In genomic region chr4:135883401-135883851, GRCm38 (mm10) we compare ENCODE assay signal across 13 mouse cellular contexts. TPM values are rescaled to one million over a fixed set of nuclear protein-coding genes. Genes with fewer than 3 reads are reported as not detected.
DNase-seq lines count a peak whose midpoint lies in the region; ATAC-seq and TF ChIP-seq lines count a peak whose summit lies in the region.
"Had no signal": no experiment of that assay in that cellular context is flagged by ENCODE, and none has a peak within 500 bp of the region (broad histone marks: within the 10 kb centered on the region; RNA-seq: fewer than 3 reads in every experiment).

No protein-coding gene starts in this region.

- peak overlapping the region; percentile 51 for H3K27ac ChIP-seq in heart, postnatal 0 days (ENCODE audit: low read depth)
- H3K27ac ChIP-seq in liver, postnatal 0 days (ENCODE audit: low read depth), result peak overlapping the region; percentile 65
- H3K27ac ChIP-seq in layer of hippocampus, adult 2 months, result no peak overlapping the region

- H3K4me3 ChIP-seq in heart, postnatal 0 days (ENCODE audit: low read depth, low read length), result no peak overlapping the region
- H3K4me3 ChIP-seq in liver, postnatal 0 days (ENCODE audit: low read depth, low read length), result no peak overlapping the region
- no peak overlapping the region for H3K4me3 ChIP-seq in layer of hippocampus, adult 2 months
- H3K4me3 ChIP-seq: embryonic facial prominence, embryonic 12.5 days; myocyte had no signal

- TF ChIP-seq EP300 in heart, postnatal 0 days (IDR thresholded peaks at IDR 0.05; ENCODE audit: low read depth), result no peak
- peak; percentile 26; the same call in 1 of the 2 replicates for TF ChIP-seq EP300 in liver, postnatal 0 days (IDR thresholded peaks at IDR 0.05; ENCODE audit: low read depth)

- 35% methylated on average over 10 of the region's 10 CpGs for WGBS in heart, postnatal 0 days
- 42% methylated on average over 10 of the region's 10 CpGs for WGBS in liver, postnatal 0 days (ENCODE audit: insufficient replicate concordance)

- H3K4me2 ChIP-seq in heart, postnatal 0 days (ENCODE audit: low read depth, low read length), result no peak overlapping the region
- H3K4me2 ChIP-seq in liver, postnatal 0 days (ENCODE audit: low read depth, low read length), result no peak overlapping the region
- H3K4me2 ChIP-seq: embryonic facial prominence, embryonic 12.5 days had no signal

- no peaks in the 10 kb centered on the region for H3K9me3 ChIP-seq in heart, postnatal 0 days (replicated peaks; ENCODE audit: control insufficient read depth, low read length)
- H3K9me3 ChIP-seq in liver, postnatal 0 days (ENCODE audit: low read length), result no peaks in the 10 kb centered on the region
- H3K9me3 ChIP-seq: embryonic facial prominence, embryonic 12.5 days had no signal

- no peaks in the 10 kb centered on the region for H3K36me3 ChIP-seq in heart, postnatal 0 days (replicated peaks; ENCODE audit: control insufficient read depth, insufficient read depth, low read length)
- no peaks in the 10 kb centered on the region for H3K36me3 ChIP-seq in liver, postnatal 0 days (replicated peaks; ENCODE audit: insufficient read depth, low read length)
- H3K36me3 ChIP-seq: embryonic facial prominence, embryonic 12.5 days had no signal

- H3K4me1 ChIP-seq in heart, postnatal 0 days (ENCODE audit: control insufficient read depth, insufficient read depth), result peaks cover 7% of the 10 kb centered on the region
- peaks cover 13% of the 10 kb centered on the region for H3K4me1 ChIP-seq in liver, postnatal 0 days (ENCODE audit: insufficient read depth)

- no peaks in the 10 kb centered on the region for H3K27me3 ChIP-seq in heart, postnatal 0 days (ENCODE audit: control insufficient read depth, insufficient read depth, low read length)
- H3K27me3 ChIP-seq in liver, postnatal 0 days (ENCODE audit: insufficient read depth, low read length), result no peaks in the 10 kb centered on the region
- H3K27me3 ChIP-seq: CH12.LX; embryonic facial prominence, embryonic 12.5 days had no signal

- no peak for DNase-seq in heart, postnatal 0 days (ENCODE audit: low spot score)
- no peak for DNase-seq in heart, postnatal 14 days
- peak; percentile 50 for DNase-seq in thymus, postnatal 0 days (ENCODE audit: low spot score)
- no peak for DNase-seq in thymus, postnatal 36 days
- peak; percentile 36 for DNase-seq in induced T-regulatory cell, adult 2 months (ENCODE audit: low read depth)
- DNase-seq in liver, postnatal 0 days, result no peak
- DNase-seq in layer of hippocampus, adult 18-20 months (ENCODE audit: low spot score in 2 of 2), result no peak
- no peak for DNase-seq in layer of hippocampus, adult 2 months (ENCODE audit: low spot score in 2 of 2)
- DNase-seq: cerebellum, adult 11-12 months; left cerebral cortex, postnatal 4 days had no signal

- no peak overlapping the region for H3K9ac ChIP-seq in heart, postnatal 0 days (replicated peaks; ENCODE audit: low read depth, low read length)
- no peak overlapping the region for H3K9ac ChIP-seq in liver, postnatal 0 days (replicated peaks)
- H3K9ac ChIP-seq: embryonic facial prominence, embryonic 12.5 days had no signal

- ATAC-seq in heart, postnatal 0 days (ENCODE audit: insufficient read depth, low read depth), result no peak
- peak; percentile 22; the same call in 1 of the 2 replicates for ATAC-seq in liver, postnatal 0 days

- intact Hi-C loops in heart, postnatal 14 days (cut with DNase I), result loop anchor here (10.0 kb wide), 1 partner anchor 179 kb away; no protein-coding TSS in a partner anchor

- TF ChIP-seq CTCF in heart, postnatal 0 days (IDR thresholded peaks at IDR 0.05; ENCODE audit: low read depth), result no peak
- TF ChIP-seq CTCF in liver, postnatal 0 days (IDR thresholded peaks at IDR 0.05; ENCODE audit: low read depth), result no peak
- no peak for TF ChIP-seq CTCF in layer of hippocampus, adult 2 months (conservative IDR thresholded peaks at IDR 0.05)

RNA-seq across cellular contexts. Expression of gene Pnrc2, which starts 9.8 kb away (rescaled TPM):
- 78.7 and 80.8 TPM in 2 replicates for total RNA-seq in heart, postnatal 0 days (2014; rRNA removed; ENCODE audit: low replicate concordance)
- 107 and 111 TPM in 2 replicates for polyA plus RNA-seq in heart, postnatal 0 days (2015; fragmentation: Nextera tagmentation; extraction: Ambion mirVana)
- total RNA-seq in heart, postnatal 14 days (2021), result 10 to 100 TPM; 79.0 to 84.8 TPM
- polyA plus RNA-seq in thymus, postnatal 0 days (2015; fragmentation: Nextera tagmentation; extraction: Ambion mirVana), result 217 and 229 TPM in 2 replicates
- 53.2 and 55.2 TPM in 2 replicates for polyA plus RNA-seq in liver, postnatal 0 days (2015; fragmentation: Nextera tagmentation; extraction: Ambion mirVana)
- total RNA-seq in layer of hippocampus, adult 18-20 months (2021), result 10 to 100 TPM; 50.5 to 53.0 TPM
- 10 to 100 TPM; 52.7 to 54.8 TPM for total RNA-seq in layer of hippocampus, adult 2 months (2021)

RNA-seq across cellular contexts. Expression of gene Cnr2, which starts 11.8 kb away (rescaled TPM):
- total RNA-seq in heart, postnatal 0 days (2014; rRNA removed; ENCODE audit: low replicate concordance), result 0.15 and 0.27 TPM in 2 replicates
- 0.36 and 0.44 TPM in 2 replicates for polyA plus RNA-seq in heart, postnatal 0 days (2015; fragmentation: Nextera tagmentation; extraction: Ambion mirVana)
- under 1 TPM; 0.76 to 0.93 TPM for total RNA-seq in heart, postnatal 14 days (2021)
- polyA plus RNA-seq in thymus, postnatal 0 days (2015; fragmentation: Nextera tagmentation; extraction: Ambion mirVana), result 5.5 and 5.8 TPM in 2 replicates
- 2.5 and 2.6 TPM in 2 replicates for polyA plus RNA-seq in liver, postnatal 0 days (2015; fragmentation: Nextera tagmentation; extraction: Ambion mirVana)
- under 1 TPM in 1 of 2 experiments, not detected in 1; 0.08 TPM for total RNA-seq in layer of hippocampus, adult 18-20 months (2021)
- total RNA-seq in layer of hippocampus, adult 2 months (2021), result under 1 TPM in 1 of 2 experiments, not detected in 1; 0.12 TPM
- polyA plus RNA-seq: myocyte had no signal

RNA-seq across cellular contexts. Expression of gene Srsf10, which starts 27.9 kb away (rescaled TPM):
- total RNA-seq in heart, postnatal 0 days (2014; rRNA removed; ENCODE audit: low replicate concordance), result 51.8 and 63.6 TPM in 2 replicates
- polyA plus RNA-seq in heart, postnatal 0 days (2015; fragmentation: Nextera tagmentation; extraction: Ambion mirVana), result 97.0 and 102 TPM in 2 replicates
- total RNA-seq in heart, postnatal 14 days (2021), result 10 to 100 TPM; 48.1 to 59.7 TPM
- polyA plus RNA-seq in thymus, postnatal 0 days (2015; fragmentation: Nextera tagmentation; extraction: Ambion mirVana), result 276 TPM in 2 replicates
- 62.1 and 67.6 TPM in 2 replicates for polyA plus RNA-seq in liver, postnatal 0 days (2015; fragmentation: Nextera tagmentation; extraction: Ambion mirVana)
- total RNA-seq in layer of hippocampus, adult 18-20 months (2021), result 10 to 100 TPM; 83.8 to 87.8 TPM
- 10 to 100 TPM; 82.6 to 94.2 TPM for total RNA-seq in layer of hippocampus, adult 2 months (2021)

RNA-seq across cellular contexts. Expression of gene Fuca1, which starts 37.1 kb away (rescaled TPM):
- total RNA-seq in heart, postnatal 0 days (2014; rRNA removed; ENCODE audit: low replicate concordance), result 24.3 and 30.3 TPM in 2 replicates
- polyA plus RNA-seq in heart, postnatal 0 days (2015; fragmentation: Nextera tagmentation; extraction: Ambion mirVana), result 48.4 and 50.4 TPM in 2 replicates
- total RNA-seq in heart, postnatal 14 days (2021), result 10 to 100 TPM; 33.5 to 40.7 TPM
- polyA plus RNA-seq in thymus, postnatal 0 days (2015; fragmentation: Nextera tagmentation; extraction: Ambion mirVana), result 56.0 and 63.5 TPM in 2 replicates
- 45.2 and 50.7 TPM in 2 replicates for polyA plus RNA-seq in liver, postnatal 0 days (2015; fragmentation: Nextera tagmentation; extraction: Ambion mirVana)
- 10 to 100 TPM; 44.2 to 47.1 TPM for total RNA-seq in layer of hippocampus, adult 18-20 months (2021)
- 10 to 100 TPM; 39.4 to 39.7 TPM for total RNA-seq in layer of hippocampus, adult 2 months (2021)

Comparison
In these comparisons a context has a peak if more than half of its experiments do, and no peak if none do; other contexts are left out.
1. DNase-seq: peak in thymus, postnatal 0 days (single experiment) and induced T-regulatory cell, adult 2 months (single experiment); none in heart, postnatal 0 days (single experiment), heart, postnatal 14 days (0 of 2), thymus, postnatal 36 days (0 of 2), liver, postnatal 0 days (single experiment), layer of hippocampus, adult 18-20 months (0 of 2) and layer of hippocampus, adult 2 months (0 of 2).